Mouse (Mus musculus): ENCODE data around the gene Mrpl12.
"Not testable (repeated sequence)": the region's sequence is repeated elsewhere in the genome, so short reads cannot be mapped to it uniquely, and the experiment has no call there.

The Mrpl12 gene

GRCm38 (mm10) chr11:120501018-120501417 is 16.6 kb downstream of the Mrpl12 start:
- in situ Hi-C loops (cut with MboI; ENCODE audit: low pct_unique_long_range_greater_than_20kb in 1 of 2, low sequenced_read_pairs in 2 of 2, unreplicated experiment in 1 of 2): no loop called here

- in situ Hi-C loops (cut with MboI; ENCODE audit: low pct_unique_long_range_greater_than_20kb in 1 of 2, low sequenced_read_pairs in 2 of 2, unreplicated experiment in 1 of 2): no loop called here
Observed at GRCm38 (mm10) chr11:120501701-120502100, 17.3 kb downstream of the Mrpl12 start.

- in situ Hi-C loops (cut with MboI; ENCODE audit: low pct_unique_long_range_greater_than_20kb in 1 of 2, low sequenced_read_pairs in 2 of 2, unreplicated experiment in 1 of 2): no loop called here
Observed at GRCm38 (mm10) chr11:120505661-120506060, 21.2 kb downstream of the Mrpl12 start.

- in situ Hi-C loops (cut with MboI; ENCODE audit: low pct_unique_long_range_greater_than_20kb in 1 of 2, low sequenced_read_pairs in 2 of 2, unreplicated experiment in 1 of 2): no loop called here
Observed at GRCm38 (mm10) chr11:120506899-120507298, 22.5 kb downstream of the Mrpl12 start.

GRCm38 (mm10) chr11:120507611-120508289 is 23.3 kb downstream of the Mrpl12 start:
- in situ Hi-C loops (cut with MboI; ENCODE audit: low pct_unique_long_range_greater_than_20kb in 1 of 2, low sequenced_read_pairs in 2 of 2, unreplicated experiment in 1 of 2): no loop called here

- in situ Hi-C loops (cut with MboI; ENCODE audit: low pct_unique_long_range_greater_than_20kb in 1 of 2, low sequenced_read_pairs in 2 of 2, unreplicated experiment in 1 of 2): no loop called here
Observed at GRCm38 (mm10) chr11:120508290-120508870, 24.0 kb downstream of the Mrpl12 start.

- in situ Hi-C loops (cut with MboI; ENCODE audit: low pct_unique_long_range_greater_than_20kb in 1 of 2, low sequenced_read_pairs in 2 of 2, unreplicated experiment in 1 of 2): no loop called here
Observed at GRCm38 (mm10) chr11:120509940-120510339, 25.5 kb downstream of the Mrpl12 start.

- in situ Hi-C loops (cut with MboI; ENCODE audit: low pct_unique_long_range_greater_than_20kb in 1 of 2, low sequenced_read_pairs in 2 of 2, unreplicated experiment in 1 of 2): no loop called here
Observed at GRCm38 (mm10) chr11:120510375-120511030, 26.1 kb downstream of the Mrpl12 start.

- in situ Hi-C loops (cut with MboI; ENCODE audit: low pct_unique_long_range_greater_than_20kb in 1 of 2, low sequenced_read_pairs in 2 of 2, unreplicated experiment in 1 of 2): no loop called here
Observed at GRCm38 (mm10) chr11:120512790-120513453, 28.5 kb downstream of the Mrpl12 start.

- in situ Hi-C loops (cut with MboI; ENCODE audit: low pct_unique_long_range_greater_than_20kb in 1 of 2, low sequenced_read_pairs in 2 of 2, unreplicated experiment in 1 of 2): not testable (repeated sequence)
Observed at GRCm38 (mm10) chr11:120514262-120514661, 29.8 kb downstream of the Mrpl12 start.

GRCm38 (mm10) chr11:120515611-120516010 is 31.2 kb downstream of the Mrpl12 start:
- in situ Hi-C loops (cut with MboI; ENCODE audit: low pct_unique_long_range_greater_than_20kb in 1 of 2, low sequenced_read_pairs in 2 of 2, unreplicated experiment in 1 of 2): loop anchor here in 1 of 2 experiments (5.0 kb wide), 1 partner anchor 47 kb away; no protein-coding TSS in a partner anchor

GRCm38 (mm10) chr11:120517147-120517546 is 32.7 kb downstream of the Mrpl12 start:
- in situ Hi-C loops (cut with MboI; ENCODE audit: low pct_unique_long_range_greater_than_20kb in 1 of 2, low sequenced_read_pairs in 2 of 2, unreplicated experiment in 1 of 2): loop anchor here in 1 of 2 experiments (5.0 kb wide), 1 partner anchor 45 kb away; no protein-coding TSS in a partner anchor

GRCm38 (mm10) chr11:120518027-120518426 is 33.6 kb downstream of the Mrpl12 start:
- in situ Hi-C loops (cut with MboI; ENCODE audit: low pct_unique_long_range_greater_than_20kb in 1 of 2, low sequenced_read_pairs in 2 of 2, unreplicated experiment in 1 of 2): loop anchor here in 1 of 2 experiments (5.0 kb wide), 1 partner anchor 44 kb away; no protein-coding TSS in a partner anchor

- in situ Hi-C loops (cut with MboI; ENCODE audit: low pct_unique_long_range_greater_than_20kb in 1 of 2, low sequenced_read_pairs in 2 of 2, unreplicated experiment in 1 of 2): loop anchor here in 1 of 2 experiments (5.0 kb wide), 1 partner anchor 44 kb away; no protein-coding TSS in a partner anchor
Observed at GRCm38 (mm10) chr11:120518558-120518957, 34.1 kb downstream of the Mrpl12 start.

- in situ Hi-C loops (cut with MboI; ENCODE audit: low pct_unique_long_range_greater_than_20kb in 1 of 2, low sequenced_read_pairs in 2 of 2, unreplicated experiment in 1 of 2): loop anchor here in 1 of 2 experiments (5.0 kb wide), 1 partner anchor 43 kb away; no protein-coding TSS in a partner anchor
Observed at GRCm38 (mm10) chr11:120519738-120520137, 35.3 kb downstream of the Mrpl12 start.

- in situ Hi-C loops (cut with MboI; ENCODE audit: low pct_unique_long_range_greater_than_20kb in 1 of 2, low sequenced_read_pairs in 2 of 2, unreplicated experiment in 1 of 2): no loop called here
Observed at GRCm38 (mm10) chr11:120520498-120520897, 36.1 kb downstream of the Mrpl12 start.

- in situ Hi-C loops (cut with MboI; ENCODE audit: low pct_unique_long_range_greater_than_20kb in 1 of 2, low sequenced_read_pairs in 2 of 2, unreplicated experiment in 1 of 2): no loop called here
Observed at GRCm38 (mm10) chr11:120520967-120521540, 36.6 kb downstream of the Mrpl12 start.

GRCm38 (mm10) chr11:120522581-120522980 is 38.2 kb downstream of the Mrpl12 start:
- in situ Hi-C loops (cut with MboI; ENCODE audit: low pct_unique_long_range_greater_than_20kb in 1 of 2, low sequenced_read_pairs in 2 of 2, unreplicated experiment in 1 of 2): no loop called here
